Mouse (Mus musculus) CH12.LX (cell line): ENCODE results near the gene Mgat2. TPM values are rescaled to one million over a fixed set of nuclear protein-coding genes. Genes with fewer than 3 reads are reported as not detected.

Experiments
- DNase-seq: peaks from one replicate; pipeline ENCODE4 v3.0.0-alpha.2; 2013; ENCODE audit errors: extremely low read depth
- H3K27ac ChIP-seq: 2 replicates; pipeline ENCODE4 v1.5.1; 2012; ENCODE audit warnings: low read depth, mild to moderate bottlenecking, control low read depth, moderate library complexity; ENCODE audit not compliant: insufficient read depth
- H3K27me3 ChIP-seq: replicated peaks from 2 replicates; pipeline ENCODE3; 2012; ENCODE audit warnings: inconsistent platforms
- H3K36me3 ChIP-seq, 2 experiments: replicated peaks in 1 of 2; 2 replicates each; pipeline versions ENCODE3 to v1.6.1; 2012; ENCODE audit warnings: inconsistent platforms in 1 of 2, low read length in 1 of 2, mild to moderate bottlenecking in 1 of 2, mixed read lengths in 1 of 2, moderate library complexity in 1 of 2; ENCODE audit not compliant: control insufficient read depth in 1 of 2, insufficient read depth in 1 of 2
- H3K4me1 ChIP-seq, 2 experiments: 2 replicates each; pipeline ENCODE4 v1.6.1; 2012; ENCODE audit warnings: inconsistent platforms in 1 of 2, moderate library complexity in 1 of 2; ENCODE audit not compliant: insufficient read depth in 2 of 2, control insufficient read depth in 1 of 2
- H3K4me2 ChIP-seq: 2 replicates; pipeline ENCODE4 v1.6.1; 2012; ENCODE audit warnings: low read depth, mild to moderate bottlenecking, control low read depth; ENCODE audit not compliant: poor library complexity, insufficient read depth, severe bottlenecking
- H3K4me3 ChIP-seq, 3 experiments: fragments of 150-350 bp in 1 of 3; sonication (generic) in 1 of 3; replicated peaks in 1 of 3; 2 replicates each; pipeline versions ENCODE3 to v1.5.1; 2011 to 2012; ENCODE audit warnings: low read depth in 2 of 3, low read length in 2 of 3, mild to moderate bottlenecking in 2 of 3, moderate library complexity in 2 of 3, control low read depth in 1 of 3, improper control_type of control experiment in 1 of 3, inconsistent platforms in 1 of 3, mixed read lengths in 1 of 3; ENCODE audit not compliant: poor library complexity in 1 of 3
- H3K79me2 ChIP-seq: replicated peaks from 2 replicates; pipeline ENCODE4 v1.6.1; 2012; ENCODE audit warnings: mild to moderate bottlenecking, moderate library complexity; ENCODE audit not compliant: control insufficient read depth, poor library complexity, insufficient read depth, severe bottlenecking; ENCODE audit errors: extremely low read depth
- H3K9ac ChIP-seq: 2 replicates; pipeline ENCODE4 v1.6.1; 2012; ENCODE audit warnings: low read depth, mild to moderate bottlenecking, control low read depth, moderate library complexity; ENCODE audit not compliant: insufficient read depth
- H3K9me3 ChIP-seq: replicated peaks from 2 replicates; pipeline ENCODE3; 2012; ENCODE audit warnings: low read length, inconsistent platforms, mixed read lengths
- CHD1 ChIP-seq: IDR thresholded peaks from 2 replicates; pipeline ENCODE4 v1.6.1; 2012; ENCODE audit warnings: low read depth, low read length, improper control_type of control experiment, inconsistent platforms
- CHD2 ChIP-seq: IDR thresholded peaks from 2 replicates; pipeline ENCODE4 v1.6.1; 2011; ENCODE audit warnings: low read length, improper control_type of control experiment
- CTCF ChIP-seq, 2 experiments: IDR thresholded peaks in 1 of 2; conservative IDR thresholded peaks in 1 of 2; 2 replicates each; pipeline ENCODE4 v1.5.1; 2011 to 2012; ENCODE audit warnings: low read depth in 2 of 2, low read length in 2 of 2, improper control_type of control experiment in 1 of 2, inconsistent platforms in 1 of 2, mild to moderate bottlenecking in 1 of 2, moderate library complexity in 1 of 2
- E2F4 ChIP-seq: IDR thresholded peaks from 2 replicates; pipeline ENCODE4 v1.6.1; 2011; ENCODE audit warnings: low read depth, low read length, improper control_type of control experiment; ENCODE audit not compliant: insufficient replicate concordance
- ELF1 ChIP-seq: IDR thresholded peaks from 2 replicates; pipeline ENCODE4 v1.6.1; 2014; ENCODE audit warnings: low read depth, mild to moderate bottlenecking, inconsistent platforms, low read length, improper control_type of control experiment
- ETS1 ChIP-seq: conservative IDR thresholded peaks from 2 replicates; pipeline ENCODE4 v1.6.1; 2012; ENCODE audit warnings: low read depth, mild to moderate bottlenecking, inconsistent platforms, low read length, improper control_type of control experiment, moderate library complexity
- GABPA ChIP-seq: IDR thresholded peaks from 2 replicates; pipeline ENCODE4 v1.6.1; 2012; ENCODE audit warnings: low read depth, low read length, improper control_type of control experiment, inconsistent platforms; ENCODE audit not compliant: insufficient replicate concordance
- HCFC1 ChIP-seq: IDR thresholded peaks from 2 replicates; pipeline ENCODE4 v1.6.1; 2012; ENCODE audit warnings: low read depth, mild to moderate bottlenecking, inconsistent platforms, low read length, improper control_type of control experiment
- IRF4 ChIP-seq: IDR thresholded peaks from 2 replicates; pipeline ENCODE4 v1.6.1; 2014; ENCODE audit warnings: low read depth, mild to moderate bottlenecking, inconsistent platforms, low read length, improper control_type of control experiment
- JUN ChIP-seq: IDR thresholded peaks from 2 replicates; pipeline ENCODE4 v1.6.1; 2011; ENCODE audit warnings: low read depth, mild to moderate bottlenecking, low read length, improper control_type of control experiment, moderate library complexity; ENCODE audit not compliant: insufficient read depth
- MAFK ChIP-seq: IDR thresholded peaks from 2 replicates; pipeline ENCODE4 v1.6.1; 2011; ENCODE audit warnings: low read length, improper control_type of control experiment; ENCODE audit not compliant: insufficient replicate concordance
- MAX ChIP-seq: IDR thresholded peaks from 2 replicates; pipeline ENCODE4 v1.6.1; 2011; ENCODE audit warnings: low read length, improper control_type of control experiment
- MAZ ChIP-seq: IDR thresholded peaks from 2 replicates; pipeline ENCODE4 v1.6.1; 2012; ENCODE audit warnings: low read depth, mild to moderate bottlenecking, inconsistent platforms, low read length, improper control_type of control experiment, moderate library complexity
- MEF2A ChIP-seq: IDR thresholded peaks from 2 replicates; pipeline ENCODE4 v1.6.1; 2014; ENCODE audit warnings: low read depth, mild to moderate bottlenecking, inconsistent platforms, low read length, improper control_type of control experiment, borderline replicate concordance
- MYC ChIP-seq: IDR thresholded peaks from 2 replicates; pipeline ENCODE4 v1.6.1; 2011; ENCODE audit warnings: low read depth, mild to moderate bottlenecking, improper control_type of control experiment, low read length
- PAX5 ChIP-seq: IDR thresholded peaks from 2 replicates; pipeline ENCODE4 v1.6.1; 2012; ENCODE audit warnings: low read length, inconsistent platforms, mixed read lengths
- POLR2A ChIP-seq: IDR thresholded peaks from 2 replicates; pipeline ENCODE4 v1.6.1; 2011; ENCODE audit warnings: low read depth, mild to moderate bottlenecking, improper control_type of control experiment, low read length
- RAD21 ChIP-seq: IDR thresholded peaks from 2 replicates; pipeline ENCODE4 v1.6.1; 2011; ENCODE audit warnings: low read depth, mild to moderate bottlenecking, low read length, improper control_type of control experiment, moderate library complexity
- RCOR1 ChIP-seq: conservative IDR thresholded peaks from 2 replicates; pipeline ENCODE4 v1.6.1; 2012; ENCODE audit warnings: low read depth, mild to moderate bottlenecking, inconsistent platforms, low read length, improper control_type of control experiment
- SMC3 ChIP-seq: IDR thresholded peaks from 2 replicates; pipeline ENCODE4 v1.6.1; 2011; ENCODE audit warnings: low read depth, low read length, improper control_type of control experiment
- TCF12 ChIP-seq: IDR thresholded peaks from 2 replicates; pipeline ENCODE4 v1.6.1; 2014; ENCODE audit warnings: low read depth, mild to moderate bottlenecking, inconsistent platforms, low read length, improper control_type of control experiment
- USF1 ChIP-seq: IDR thresholded peaks from 2 replicates; pipeline ENCODE4 v1.6.1; 2014; ENCODE audit warnings: low read depth, mild to moderate bottlenecking, inconsistent platforms, low read length, improper control_type of control experiment
- ZC3H11A ChIP-seq: IDR thresholded peaks from 2 replicates; pipeline ENCODE4 v1.6.1; 2012; ENCODE audit warnings: low read depth, mild to moderate bottlenecking, inconsistent platforms, low read length, improper control_type of control experiment
- ZKSCAN1 ChIP-seq: IDR thresholded peaks from 2 replicates; pipeline ENCODE4 v1.6.1; 2012; ENCODE audit warnings: low read depth, inconsistent platforms, low read length, improper control_type of control experiment, borderline replicate concordance
- ZNF384 ChIP-seq: IDR thresholded peaks from 2 replicates; pipeline ENCODE4 v1.6.1; 2012; ENCODE audit warnings: low read depth, low read length, improper control_type of control experiment, inconsistent platforms
- dilution Hi-C: fragments of 300-500 bp; cut with MboI; formaldehyde crosslinking; loops from 2 replicates; pipeline ENCODE4 v1.14.3; 2020; ENCODE audit warnings: low sequenced_read_pairs; ENCODE audit not compliant: extremely low pct_unique_long_range_greater_than_20kb, extremely low pct_ligation_motif_present
- in situ Hi-C: fragments of 300-500 bp; cut with MboI; formaldehyde crosslinking; loops from 3 replicates; pipeline ENCODE4 v1.14.3; 2019; ENCODE audit warnings: low sequenced_read_pairs, low pct_ligation_motif_present, low pct_unique_long_range_greater_than_20kb, mixed read lengths
- polyA plus RNA-seq: library from polyadenylated mRNA; unstranded; fragments of >175 nt; gene quantifications from 2 replicates; pipeline ENCODE4 v1.2.1, GENCODE M21; 2012; ENCODE audit warnings: low read depth; ENCODE audit not compliant: insufficient read length
- total RNA-seq, 2 experiments: library from RNA; depleted of rRNA; stranded (reverse); fragments of 300-350 nt in 1 of 2; fragments of >200 nt in 1 of 2; gene quantifications; 2 replicates each; pipeline ENCODE4 v1.2.3; 2012 to 2014

The Mgat2 gene
- total and polyA plus RNA-seq, 3 experiments = 54.2 to 106 (median 58.1) TPM

DNA sequence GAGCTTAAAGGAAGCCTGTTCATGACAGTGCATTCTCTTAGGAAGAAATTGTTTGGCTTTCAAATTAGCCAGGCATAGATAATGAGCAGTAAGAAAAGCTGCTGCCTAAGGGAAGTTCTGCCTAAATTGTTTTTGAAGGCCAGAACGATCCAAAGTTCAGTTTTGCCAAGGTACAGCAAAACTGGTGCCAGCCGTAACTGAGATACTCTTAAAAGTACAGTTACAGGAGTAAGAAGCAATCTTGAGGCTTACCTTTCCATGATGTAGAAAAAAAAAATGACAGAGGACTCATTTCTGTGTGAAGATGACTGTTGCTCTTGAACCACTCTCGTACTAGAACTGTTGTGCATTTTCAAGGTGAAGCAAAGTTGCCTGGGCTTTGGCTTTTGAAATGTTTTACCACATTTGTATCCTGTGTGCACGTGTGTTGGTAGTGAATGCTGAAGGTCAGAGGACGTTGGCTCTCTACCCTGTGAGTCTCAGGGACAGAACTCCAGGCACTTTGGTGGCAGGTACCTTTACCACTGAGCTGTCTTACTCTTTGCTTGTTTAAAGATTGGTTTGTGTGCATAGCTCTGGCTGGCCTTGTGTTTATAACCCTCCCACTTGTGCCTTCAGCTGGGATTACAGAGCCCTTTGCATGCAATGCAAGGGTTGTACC is 3.0 kb downstream of the Mgat2 start:
- in situ Hi-C loops (no loop called here), dilution Hi-C loops (no loop called here)
- peak overlapping the region; percentile 25 for H3K27ac ChIP-seq
- H3K9me3 ChIP-seq = no peaks in the 10 kb centered on the region
- DNase-seq = no peak
- peaks cover 20 to 46% of the 10 kb centered on the region in 2 experiments for H3K36me3 ChIP-seq
- TF ChIP-seq CHD2 = no peak
- TF ChIP-seq CHD1 = peak; percentile 39
- TF ChIP-seq GABPA = no peak
- peaks cover 5 to 21% of the 10 kb centered on the region in 2 experiments; a peak in 3 of 4 replicates for H3K4me1 ChIP-seq
- peak overlapping the region; percentile 99 for H3K4me2 ChIP-seq
- no peaks in the 10 kb centered on the region for H3K27me3 ChIP-seq
- H3K9ac ChIP-seq = peak overlapping the region; percentile 46
- peaks cover 55% of the 10 kb centered on the region for H3K79me2 ChIP-seq
- H3K4me3 ChIP-seq = peak overlapping the region; percentile 25 to 75 (median 64)

DNA sequence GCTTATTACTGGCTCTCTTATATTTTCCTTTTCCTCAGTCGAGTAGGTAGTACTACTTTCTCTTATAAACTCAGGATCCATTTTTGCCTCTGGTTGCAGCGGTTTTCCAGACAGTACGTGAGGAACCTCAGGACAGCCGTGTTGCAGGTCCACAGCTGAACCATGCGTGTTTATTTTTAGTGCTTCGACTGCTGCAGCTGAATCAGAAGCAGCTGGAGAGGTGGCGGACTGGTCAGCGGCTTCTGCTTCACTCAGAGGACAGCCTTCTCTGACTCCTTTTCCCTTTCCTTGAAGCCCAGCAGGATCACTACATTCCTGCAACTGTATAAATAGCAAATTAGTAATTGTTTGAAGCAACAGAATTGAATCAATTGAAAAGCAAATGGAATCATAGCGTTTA is 6.1 kb downstream of the Mgat2 start:
- Histone ChIP-seq H3K27ac (no peak overlapping the region), H3K79me2 (peaks cover 51% of the 10 kb centered on the region)
- TF ChIP-seq CHD1 = no peak
- no peak for TF ChIP-seq PAX5
- TF ChIP-seq E2F4 = no peak
- TF ChIP-seq SMC3 = no peak
- no peak for TF ChIP-seq MEF2A
- no peak for TF ChIP-seq JUN
- no peak for TF ChIP-seq HCFC1
- TF ChIP-seq ETS1 = no peak
- no peak for TF ChIP-seq ZC3H11A
- TF ChIP-seq, all 38 proteins: peak for 0
- no peak overlapping the region for H3K9ac ChIP-seq
- H3K4me1 ChIP-seq = peaks cover 5 to 28% of the 10 kb centered on the region in 2 experiments; a peak in 3 of 4 replicates
- dilution Hi-C loops (no loop called here), in situ Hi-C loops (no loop called here)
- peaks cover 19 to 49% of the 10 kb centered on the region in 2 experiments for H3K36me3 ChIP-seq
- no peaks in the 10 kb centered on the region for H3K27me3 ChIP-seq
- DNase-seq = no peak
- H3K9me3 ChIP-seq = no peaks in the 10 kb centered on the region
- no peak overlapping the region for H3K4me2 ChIP-seq
- no peak overlapping the region for H3K4me3 ChIP-seq

DNA sequence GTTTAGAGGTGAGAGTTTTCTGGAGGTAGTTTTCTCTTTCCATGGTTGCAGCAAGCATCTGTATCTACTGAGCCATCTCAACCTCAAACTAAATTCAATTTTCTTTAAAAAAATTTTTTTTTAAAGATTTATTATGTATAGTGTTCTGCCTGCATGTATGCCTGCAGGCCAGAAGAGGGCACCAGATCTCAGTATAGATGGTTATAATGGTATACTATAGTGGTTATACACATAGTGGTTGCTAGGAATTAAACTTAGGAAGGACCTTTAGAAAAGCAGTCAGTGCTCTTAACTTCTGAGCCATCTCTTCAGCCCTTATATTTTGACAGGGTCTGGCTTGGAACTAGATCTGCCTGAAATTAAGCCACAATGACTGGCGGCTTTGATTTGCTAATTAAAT is 6.6 kb downstream of the Mgat2 start:
- Histone ChIP-seq H3K79me2 (peaks cover 50% of the 10 kb centered on the region), H3K4me1 (peaks cover 5 to 28% of the 10 kb centered on the region in 2 experiments; a peak in 3 of 4 replicates), H3K9me3 (no peaks in the 10 kb centered on the region), H3K36me3 (peaks cover 17 to 44% of the 10 kb centered on the region in 2 experiments), H3K9ac (no peak overlapping the region), H3K4me2 (no peak overlapping the region), H3K27me3 (no peaks in the 10 kb centered on the region), H3K27ac (no peak overlapping the region), H3K4me3 (no peak overlapping the region)
- in situ Hi-C loops = no loop called here
- dilution Hi-C loops = no loop called here
- DNase-seq = no peak
- TF ChIP-seq MAX (no peak), MEF2A (no peak), MYC (no peak), ZNF384 (peak; percentile 42; the same call in 1 of the 2 replicates), IRF4 (no peak), POLR2A (no peak), MAFK (no peak), CTCF (conservative IDR thresholded peaks at IDR 0.05 in 1 of 2, IDR thresholded peaks at IDR 0.05 in 1 of 2; ENCODE audit: low read depth in 2 of 2, low read length in 2 of 2) (peak in 1 of 2 experiments; percentile 54; a peak in 2 of 4 replicates), RAD21 (peak; percentile 18; the same call in 1 of the 2 replicates), MAZ (no peak), TCF12 (no peak), GABPA (no peak), CHD2 (no peak), USF1 (no peak), ZKSCAN1 (no peak), ELF1 (no peak), JUN (no peak), RCOR1 (no peak)
